ENCODE assay signal across 24 mouse cellular contexts in genomic region chr19:15830385-15830784, GRCm38 (mm10).
DNase-seq lines count a peak whose midpoint lies in the region; ATAC-seq and TF ChIP-seq lines count a peak whose summit lies in the region.
"Had no signal": no experiment of that assay in that cellular context is flagged by ENCODE, and none has a peak within 500 bp of the region (broad histone marks: within the 10 kb centered on the region; RNA-seq: fewer than 3 reads in every experiment).

No protein-coding gene starts in this region.

- TF ChIP-seq POLR2A in spleen, adult 2 months (IDR thresholded peaks at IDR 0.05; ENCODE audit: low read depth, low read length), result no peak

- H3K36me3 ChIP-seq in embryonic facial prominence, embryonic 14.5 days (ENCODE audit: control insufficient read depth, insufficient read depth, low read length), result no peaks in the 10 kb centered on the region
- H3K36me3 ChIP-seq in embryonic facial prominence, embryonic 10.5 days (replicated peaks), result no peaks in the 10 kb centered on the region
- no peaks in the 10 kb centered on the region for H3K36me3 ChIP-seq in kidney, embryonic 16.5 days (ENCODE audit: insufficient read depth, low read length)
- no peaks in the 10 kb centered on the region for H3K36me3 ChIP-seq in spleen, adult 2 months (ENCODE audit: control insufficient read depth, insufficient read depth, low read length)
- no peaks in the 10 kb centered on the region for H3K36me3 ChIP-seq in hindbrain, embryonic 13.5 days
- H3K36me3 ChIP-seq: G1E; hindbrain, embryonic 15.5 days; intestine, embryonic 15.5 days; limb, embryonic 15.5 days; liver, embryonic 15.5 days; midbrain, embryonic 12.5 days; neural tube, embryonic 12.5 days had no signal

- no peak overlapping the region for H3K4me2 ChIP-seq in embryonic facial prominence, embryonic 14.5 days (ENCODE audit: low read depth, low read length)
- no peak overlapping the region for H3K4me2 ChIP-seq in kidney, embryonic 16.5 days (replicated peaks; ENCODE audit: low read depth, low read length)
- no peak overlapping the region for H3K4me2 ChIP-seq in hindbrain, embryonic 13.5 days
- H3K4me2 ChIP-seq: hindbrain, embryonic 15.5 days; intestine, embryonic 15.5 days; limb, embryonic 15.5 days; liver, embryonic 15.5 days; midbrain, embryonic 12.5 days; neural tube, embryonic 12.5 days had no signal

- H3K27ac ChIP-seq in embryonic facial prominence, embryonic 14.5 days (replicated peaks; ENCODE audit: low read depth, low read length), result no peak overlapping the region
- no peak overlapping the region for H3K27ac ChIP-seq in embryonic facial prominence, embryonic 10.5 days (replicated peaks)
- H3K27ac ChIP-seq in kidney, embryonic 16.5 days (ENCODE audit: low read length), result peak overlapping the region; percentile 16; the same call in 1 of the 2 replicates
- peak overlapping the region; percentile 42 for H3K27ac ChIP-seq in spleen, adult 2 months (ENCODE audit: insufficient read depth, low read length)
- no peak overlapping the region for H3K27ac ChIP-seq in hindbrain, embryonic 13.5 days
- H3K27ac ChIP-seq: gastrocnemius, adult 2 months; hindbrain, embryonic 15.5 days; intestine, embryonic 15.5 days; limb, embryonic 15.5 days; liver, embryonic 15.5 days; midbrain, embryonic 12.5 days; neural tube, embryonic 12.5 days had no signal

- peak; percentile 17 for DNase-seq in embryonic facial prominence, embryonic 14.5 days (ENCODE audit: low spot score)
- no peak for DNase-seq in embryonic facial prominence, embryonic 10.5 days (ENCODE audit: low spot score)
- no peak for DNase-seq in kidney, adult 8-10 months
- no peak for DNase-seq in spleen, adult 2 months (ENCODE audit: low read depth in 1 of 2, low spot score in 2 of 2)
- no peak for DNase-seq in spleen, postnatal 14 days (ENCODE audit: low spot score in 2 of 2)
- DNase-seq in cerebellum, postnatal 14 days, result no peak
- DNase-seq: adrenal gland, postnatal 10 days; cerebellum, postnatal 10 days; embryo, embryonic 11 days; gastrocnemius, adult 2 months; heart, postnatal 14 days; kidney, postnatal 25 days; right cerebral cortex, adult 18-20 months; thymus, adult 2 months had no signal

- no peak for ATAC-seq in embryonic facial prominence, embryonic 14.5 days (ENCODE audit: low read depth)
- ATAC-seq in kidney, embryonic 16.5 days (ENCODE audit: low FRiP score, low TSS enrichment), result 0 out of 2 replicates have a peak, but pooled peaks have one; percentile 46
- no peak for ATAC-seq in hindbrain, embryonic 13.5 days (ENCODE audit: low FRiP score)
- ATAC-seq: activated CD4-positive, CD25-positive, alpha-beta regulatory T cell, adult 4 months; intestine, embryonic 15.5 days had no signal

- TF ChIP-seq CTCF in spleen, adult 2 months (IDR thresholded peaks at IDR 0.05; ENCODE audit: extremely low read depth, insufficient read depth, insufficient read length, insufficient replicate concordance), result no peak

- no peaks in the 10 kb centered on the region for H3K27me3 ChIP-seq in embryonic facial prominence, embryonic 14.5 days (replicated peaks; ENCODE audit: control insufficient read depth, insufficient read depth, low read length)
- H3K27me3 ChIP-seq in embryonic facial prominence, embryonic 10.5 days (replicated peaks; ENCODE audit: low read depth, poor library complexity, severe bottlenecking), result no peaks in the 10 kb centered on the region; the same call in 1 of the 2 replicates
- H3K27me3 ChIP-seq in kidney, embryonic 16.5 days (ENCODE audit: insufficient read depth, low read length), result no peaks in the 10 kb centered on the region
- no peaks in the 10 kb centered on the region for H3K27me3 ChIP-seq in spleen, adult 2 months (ENCODE audit: control insufficient read depth, insufficient read depth, low read length)
- no peaks in the 10 kb centered on the region for H3K27me3 ChIP-seq in hindbrain, embryonic 13.5 days
- H3K27me3 ChIP-seq: hindbrain, embryonic 15.5 days; intestine, embryonic 15.5 days; limb, embryonic 15.5 days; liver, embryonic 15.5 days; neural tube, embryonic 12.5 days had no signal

- H3K9me3 ChIP-seq in embryonic facial prominence, embryonic 14.5 days (ENCODE audit: control insufficient read depth, low read length), result no peaks in the 10 kb centered on the region
- no peaks in the 10 kb centered on the region for H3K9me3 ChIP-seq in embryonic facial prominence, embryonic 10.5 days
- no peaks in the 10 kb centered on the region for H3K9me3 ChIP-seq in kidney, embryonic 16.5 days (ENCODE audit: low read length)
- no peaks in the 10 kb centered on the region for H3K9me3 ChIP-seq in hindbrain, embryonic 13.5 days
- H3K9me3 ChIP-seq: G1E; hindbrain, embryonic 15.5 days; intestine, embryonic 15.5 days; limb, embryonic 15.5 days; liver, embryonic 15.5 days; midbrain, embryonic 12.5 days; neural tube, embryonic 12.5 days had no signal

- no peak overlapping the region for H3K4me3 ChIP-seq in embryonic facial prominence, embryonic 14.5 days (ENCODE audit: low read depth, low read length)
- H3K4me3 ChIP-seq in embryonic facial prominence, embryonic 10.5 days, result no peak overlapping the region
- H3K4me3 ChIP-seq in kidney, embryonic 16.5 days (ENCODE audit: low read length), result no peak overlapping the region
- no peak overlapping the region for H3K4me3 ChIP-seq in spleen, adult 2 months (ENCODE audit: extremely low read depth, insufficient read depth, insufficient read length)
- H3K4me3 ChIP-seq in hindbrain, embryonic 13.5 days, result no peak overlapping the region
- H3K4me3 ChIP-seq: gastrocnemius, adult 2 months; hindbrain, embryonic 15.5 days; intestine, embryonic 15.5 days; limb, embryonic 15.5 days; liver, embryonic 15.5 days; midbrain, embryonic 12.5 days; neural tube, embryonic 12.5 days had no signal

- no peak overlapping the region for H3K9ac ChIP-seq in embryonic facial prominence, embryonic 14.5 days (ENCODE audit: low read depth, low read length)
- no peak overlapping the region for H3K9ac ChIP-seq in kidney, embryonic 16.5 days (replicated peaks; ENCODE audit: low read length)
- H3K9ac ChIP-seq in hindbrain, embryonic 13.5 days, result no peak overlapping the region
- H3K9ac ChIP-seq: hindbrain, embryonic 15.5 days; intestine, embryonic 15.5 days; limb, embryonic 15.5 days; liver, embryonic 15.5 days; midbrain, embryonic 12.5 days; neural tube, embryonic 12.5 days had no signal

- 0 out of 2 replicates have a peak, but pooled peaks cover 3% of the 10 kb centered on the region for H3K4me1 ChIP-seq in embryonic facial prominence, embryonic 14.5 days (ENCODE audit: control insufficient read depth, insufficient read depth, low read length)
- no peaks in the 10 kb centered on the region for H3K4me1 ChIP-seq in embryonic facial prominence, embryonic 10.5 days
- H3K4me1 ChIP-seq in kidney, embryonic 16.5 days (ENCODE audit: insufficient read depth, low read length), result peaks cover 28% of the 10 kb centered on the region
- peaks cover 12% of the 10 kb centered on the region; the same call in 1 of the 2 replicates for H3K4me1 ChIP-seq in spleen, adult 2 months (ENCODE audit: control insufficient read depth, insufficient read depth, insufficient read length)
- H3K4me1 ChIP-seq in hindbrain, embryonic 13.5 days (replicated peaks), result no peaks in the 10 kb centered on the region
- H3K4me1 ChIP-seq: hindbrain, embryonic 15.5 days; liver, embryonic 15.5 days; midbrain, embryonic 12.5 days had no signal

Comparison
In these comparisons a context has a peak if more than half of its experiments do, and no peak if none do; other contexts are left out.
1. H3K27ac ChIP-seq: peak in kidney, embryonic 16.5 days (single experiment) and spleen, adult 2 months (single experiment); none in embryonic facial prominence, embryonic 14.5 days (single experiment), embryonic facial prominence, embryonic 10.5 days (single experiment) and hindbrain, embryonic 13.5 days (single experiment).